Mouse (Mus musculus) left cerebral cortex, postnatal 4 days (tissue): ENCODE measurements at regions not wholly inside any gene's neighbourhood (a gene's known extent, or its start where the extent isn't known, plus 50 kb on each side); places are given as distances from the start of the nearest gene placed in this dataset.

Experiments used
- DNase-seq: peaks from one replicate; pipeline ENCODE4 v3.0.0-alpha.2; 2022
- intact Hi-C: fragments of 180-260 bp; cut with DNase I; formaldehyde crosslinking; loops from one replicate; pipeline ENCODE4 v1.15.1; 2025

GRCm38 (mm10) chr16:70621750-70622149 lies 308.0 kb downstream of the Gbe1 start:
- no peak for DNase-seq
- intact Hi-C loops, result no loop called here

- DNase-seq, result peak; percentile 2
- intact Hi-C loops, result no loop called here
Observed at GRCm38 (mm10) chr16:70643630-70644264, 330.0 kb downstream of the Gbe1 start.

GRCm38 (mm10) chr16:70644695-70645279 lies 331.0 kb downstream of the Gbe1 start:
- no peak for DNase-seq
- intact Hi-C loops, result no loop called here

GRCm38 (mm10) chr16:70654429-70655081 lies 340.8 kb downstream of the Gbe1 start:
- intact Hi-C loops, result no loop called here
- no peak for DNase-seq

GRCm38 (mm10) chr16:70689826-70690225 lies 376.1 kb downstream of the Gbe1 start:
- no peak for DNase-seq
- intact Hi-C loops, result no loop called here

- DNase-seq, result peak; percentile 60
- intact Hi-C loops, result no loop called here
Observed at GRCm38 (mm10) chr16:70724722-70725284, 411.1 kb downstream of the Gbe1 start.

- intact Hi-C loops, result no loop called here
- DNase-seq, result peak; percentile 18
Observed at GRCm38 (mm10) chr16:70725291-70725801, 411.6 kb downstream of the Gbe1 start.

- intact Hi-C loops, result no loop called here
- DNase-seq, result no peak
Observed at GRCm38 (mm10) chr16:70733016-70733415, 419.3 kb downstream of the Gbe1 start.

- DNase-seq, result no peak
- intact Hi-C loops, result no loop called here
Observed at GRCm38 (mm10) chr16:70740046-70740445, 426.3 kb downstream of the Gbe1 start.

GRCm38 (mm10) chr16:70754228-70754627 lies 440.5 kb downstream of the Gbe1 start:
- intact Hi-C loops, result no loop called here

GRCm38 (mm10) chr16:70798061-70798460 lies 484.3 kb downstream of the Gbe1 start:
- DNase-seq, result no peak
- intact Hi-C loops, result no loop called here

More at GRCm38 (mm10) chr16:70754228-70754627, 440.5 kb downstream of the Gbe1 start:
- DNase-seq, result no peak

GRCm38 (mm10) chr16:70803549-70803948 lies 489.8 kb downstream of the Gbe1 start:
- intact Hi-C loops, result no loop called here
- no peak for DNase-seq

- intact Hi-C loops, result no loop called here
- no peak for DNase-seq
Observed at GRCm38 (mm10) chr16:70825910-70826309, 512.2 kb downstream of the Gbe1 start.

- DNase-seq, result no peak
- intact Hi-C loops, result no loop called here
Observed at GRCm38 (mm10) chr16:70835006-70835405, 521.3 kb downstream of the Gbe1 start.

GRCm38 (mm10) chr16:70838139-70838538 lies 524.4 kb downstream of the Gbe1 start:
- no peak for DNase-seq
- intact Hi-C loops, result no loop called here

GRCm38 (mm10) chr16:70868241-70868640 lies 554.5 kb downstream of the Gbe1 start:
- intact Hi-C loops, result no loop called here
- no peak for DNase-seq

- DNase-seq, result no peak
- intact Hi-C loops, result no loop called here
Observed at GRCm38 (mm10) chr16:70869205-70869604, 555.5 kb downstream of the Gbe1 start.

- DNase-seq, result no peak
- intact Hi-C loops, result loop anchor here (10.0 kb wide), 1 partner anchor 331 kb away; no protein-coding TSS in a partner anchor
Observed at GRCm38 (mm10) chr16:70874080-70874479, 560.3 kb downstream of the Gbe1 start.

GRCm38 (mm10) chr16:70880678-70881077 lies 566.9 kb downstream of the Gbe1 start:
- intact Hi-C loops, result no loop called here
- DNase-seq, result no peak

GRCm38 (mm10) chr16:70881098-70881850 lies 567.5 kb downstream of the Gbe1 start:
- DNase-seq, result no peak
- intact Hi-C loops, result no loop called here

- peak; percentile 15 for DNase-seq
- intact Hi-C loops, result no loop called here
Observed at GRCm38 (mm10) chr16:70900085-70900484, 586.3 kb downstream of the Gbe1 start.
